Mouse (Mus musculus): Measurements from ENCODE around the gene Trappc1. TPM values are rescaled to one million over a fixed set of nuclear protein-coding genes. Genes with fewer than 3 reads are reported as not detected.
A peak's percentile ranks its signal among the peaks of the same experiment; 100 is the strongest.

Gene Trappc1
- polyA plus RNA-seq, 1 experiment from 2014 or later, result 171 TPM

DNA sequence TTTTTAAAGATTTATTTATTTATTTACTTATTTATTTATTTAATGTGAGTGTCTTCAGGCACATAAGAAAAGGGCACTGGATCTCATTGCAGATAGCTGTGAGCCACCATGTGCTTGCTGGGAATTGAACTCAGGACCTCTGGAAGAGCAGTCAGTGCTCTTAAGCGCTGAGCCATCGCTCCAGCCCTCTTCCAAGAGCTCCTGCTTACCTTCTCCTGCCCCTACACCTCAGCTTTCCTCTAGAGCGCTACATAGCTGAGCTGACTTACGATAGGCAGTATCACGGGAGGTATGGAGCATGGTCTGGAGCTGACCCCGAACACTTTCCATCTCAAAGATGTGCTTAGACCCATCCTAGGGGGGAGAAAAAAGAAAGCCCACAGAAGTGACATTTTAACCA, 2.2 kb upstream of the Trappc1 start:
- Histone ChIP-seq H3K27me3 (ENCODE audit: insufficient read depth, low read length) (no peaks in the 10 kb centered on the region), H3K9ac (ENCODE audit: low read depth, low read length) (no peak overlapping the region), H3K27ac (no peak overlapping the region), H3K4me2 (ENCODE audit: low read length) (0 out of 2 replicates have a peak overlapping the region, but pooled peaks have one; percentile 90), H3K36me3 (ENCODE audit: insufficient read depth, low read length) (peaks cover 7% of the 10 kb centered on the region; the same call in 1 of the 2 replicates), H3K9me3 (replicated peaks; ENCODE audit: low read length) (no peaks in the 10 kb centered on the region), H3K4me3 (replicated peaks; ENCODE audit: low read depth, low read length) (no peak overlapping the region), H3K4me1 (replicated peaks; ENCODE audit: insufficient read depth, low read length) (peaks cover 23% of the 10 kb centered on the region)
- WGBS, result 93% methylated on average over 6 of the region's 6 CpGs
- no peak for DNase-seq (ENCODE audit: low spot score)
- TF ChIP-seq CTCF (IDR thresholded peaks at IDR 0.05; ENCODE audit: low read depth), result no peak
- no peak for ATAC-seq (replicated peaks; ENCODE audit: low FRiP score, low read depth)

DNA sequence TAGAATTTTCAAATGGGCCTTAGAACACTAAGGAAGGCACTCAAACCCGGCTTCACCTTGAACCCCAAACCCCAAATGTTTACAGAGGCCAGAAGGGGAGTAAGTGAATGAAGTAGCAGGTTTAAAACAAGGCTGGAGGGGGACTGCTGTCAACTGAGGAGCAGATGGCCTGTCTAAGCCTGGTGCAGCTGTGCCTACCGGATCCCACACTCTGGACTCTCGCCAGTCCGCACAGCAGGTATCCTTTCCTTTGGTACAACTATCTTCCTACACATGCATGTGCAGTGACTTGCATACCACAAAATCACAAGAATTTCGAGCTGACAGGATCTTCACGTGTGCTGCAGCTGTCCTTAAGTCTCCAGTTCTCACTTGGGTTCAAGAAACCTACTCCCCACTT, 1.8 kb upstream of the Trappc1 start:
- Histone ChIP-seq H3K4me1 (replicated peaks; ENCODE audit: insufficient read depth, low read length) (peaks cover 25% of the 10 kb centered on the region), H3K9me3 (replicated peaks; ENCODE audit: low read length) (no peaks in the 10 kb centered on the region), H3K36me3 (ENCODE audit: insufficient read depth, low read length) (peaks cover 7% of the 10 kb centered on the region; the same call in 1 of the 2 replicates), H3K9ac (ENCODE audit: low read depth, low read length) (peak overlapping the region; percentile 76; the same call in 1 of the 2 replicates), H3K27ac (no peak overlapping the region), H3K4me2 (ENCODE audit: low read length) (peak overlapping the region; percentile 90), H3K27me3 (ENCODE audit: insufficient read depth, low read length) (no peaks in the 10 kb centered on the region), H3K4me3 (replicated peaks; ENCODE audit: low read depth, low read length) (0 out of 2 replicates have a peak overlapping the region, but pooled peaks have one; percentile 54)
- no peak for TF ChIP-seq CTCF (IDR thresholded peaks at IDR 0.05; ENCODE audit: low read depth)
- ATAC-seq (replicated peaks; ENCODE audit: low FRiP score, low read depth) (no peak), DNase-seq (ENCODE audit: low spot score) (no peak)
- WGBS, result 67% methylated on average over 6 of the region's 6 CpGs

DNA sequence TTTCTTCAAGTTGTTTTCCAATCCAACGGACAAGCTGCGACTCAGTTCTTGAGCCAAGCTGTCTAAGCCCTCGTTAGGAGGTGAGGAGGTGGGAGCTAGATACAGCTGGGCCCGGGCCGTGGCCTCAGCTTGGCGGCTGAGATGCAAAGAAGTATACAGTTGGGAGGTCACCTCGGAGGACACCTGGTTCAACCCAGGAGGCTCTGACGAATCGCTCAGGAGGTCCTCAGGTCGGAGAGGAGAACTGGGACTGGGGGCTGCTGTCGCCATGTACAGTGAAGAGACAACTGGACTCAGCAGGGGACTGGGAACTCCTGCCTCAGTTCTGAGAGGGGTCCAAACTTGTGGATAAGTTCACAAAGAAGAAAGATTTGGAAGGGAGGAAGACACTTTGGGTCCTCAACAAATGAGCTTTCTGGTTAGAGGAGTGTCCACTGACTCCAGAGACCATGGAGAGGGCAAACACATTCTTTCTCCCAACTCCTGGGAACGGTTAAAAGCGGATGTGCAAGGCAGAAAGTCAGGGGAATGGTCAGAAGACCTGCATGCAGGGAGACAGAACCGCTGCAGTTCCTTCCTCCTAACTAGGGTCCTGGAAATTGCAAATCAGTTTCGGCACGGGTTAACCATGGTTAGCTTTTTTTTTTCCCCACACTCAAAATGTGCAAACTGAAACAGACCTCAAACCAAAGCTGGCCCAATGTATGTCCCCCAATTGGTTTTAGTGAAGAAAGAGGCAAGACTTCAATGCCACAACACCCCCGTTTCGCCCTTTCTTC, 898 bp upstream of the Trappc1 start:
- DNase-seq (ENCODE audit: low spot score) (peak; percentile 33), ATAC-seq (replicated peaks; ENCODE audit: low FRiP score, low read depth) (no peak)
- peaks cover 3% of the 10 kb centered on the region; the same call in 1 of the 2 replicates for H3K36me3 ChIP-seq (ENCODE audit: insufficient read depth, low read length)
- H3K4me2 ChIP-seq (ENCODE audit: low read length), result peak overlapping the region; percentile 90
- H3K9me3 ChIP-seq (replicated peaks; ENCODE audit: low read length), result no peaks in the 10 kb centered on the region
- H3K9ac ChIP-seq (ENCODE audit: low read depth, low read length), result peak overlapping the region; percentile 76
- H3K4me3 ChIP-seq (replicated peaks; ENCODE audit: low read depth, low read length), result peak overlapping the region; percentile 54
- 9% methylated on average over 18 of the region's 18 CpGs for WGBS
- peaks cover 26% of the 10 kb centered on the region for H3K4me1 ChIP-seq (replicated peaks; ENCODE audit: insufficient read depth, low read length)
- peak overlapping the region; percentile 76; the same call in 1 of the 2 replicates for H3K27ac ChIP-seq
- H3K27me3 ChIP-seq (ENCODE audit: insufficient read depth, low read length), result no peaks in the 10 kb centered on the region
- no peak for TF ChIP-seq CTCF (IDR thresholded peaks at IDR 0.05; ENCODE audit: low read depth)

DNA sequence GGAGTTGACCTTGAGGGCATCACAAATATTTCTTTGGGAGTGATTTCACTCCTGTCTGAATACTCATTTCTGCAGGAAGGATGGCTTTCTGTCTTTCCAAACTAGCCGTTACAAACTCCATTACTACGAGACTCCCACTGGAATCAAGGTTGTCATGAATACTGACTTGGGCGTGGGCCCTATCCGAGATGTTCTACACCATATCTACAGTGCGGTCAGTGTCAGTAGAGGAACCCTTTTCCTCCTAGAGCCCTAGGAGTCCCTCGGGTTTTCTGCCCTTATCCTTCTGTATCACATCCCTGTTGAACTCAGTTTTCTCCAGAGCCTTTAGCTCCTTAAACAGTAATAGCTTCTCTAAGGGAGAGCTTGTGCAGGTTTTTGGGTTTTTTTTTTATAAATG, 969 bp downstream of the Trappc1 start:
- no peak for TF ChIP-seq CTCF (IDR thresholded peaks at IDR 0.05; ENCODE audit: low read depth)
- Histone ChIP-seq H3K27me3 (ENCODE audit: insufficient read depth, low read length) (no peaks in the 10 kb centered on the region), H3K9ac (ENCODE audit: low read depth, low read length) (peak overlapping the region; percentile 69), H3K27ac (no peak overlapping the region), H3K9me3 (replicated peaks; ENCODE audit: low read length) (no peaks in the 10 kb centered on the region), H3K4me1 (replicated peaks; ENCODE audit: insufficient read depth, low read length) (peaks cover 26% of the 10 kb centered on the region), H3K4me3 (replicated peaks; ENCODE audit: low read depth, low read length) (peak overlapping the region; percentile 54; the same call in 1 of the 2 replicates), H3K36me3 (ENCODE audit: insufficient read depth, low read length) (no peaks in the 10 kb centered on the region), H3K4me2 (ENCODE audit: low read length) (peak overlapping the region; percentile 90)
- DNase-seq (ENCODE audit: low spot score) (no peak), ATAC-seq (replicated peaks; ENCODE audit: low FRiP score, low read depth) (no peak)
- WGBS, result 81% methylated on average over 6 of the region's 6 CpGs

DNA sequence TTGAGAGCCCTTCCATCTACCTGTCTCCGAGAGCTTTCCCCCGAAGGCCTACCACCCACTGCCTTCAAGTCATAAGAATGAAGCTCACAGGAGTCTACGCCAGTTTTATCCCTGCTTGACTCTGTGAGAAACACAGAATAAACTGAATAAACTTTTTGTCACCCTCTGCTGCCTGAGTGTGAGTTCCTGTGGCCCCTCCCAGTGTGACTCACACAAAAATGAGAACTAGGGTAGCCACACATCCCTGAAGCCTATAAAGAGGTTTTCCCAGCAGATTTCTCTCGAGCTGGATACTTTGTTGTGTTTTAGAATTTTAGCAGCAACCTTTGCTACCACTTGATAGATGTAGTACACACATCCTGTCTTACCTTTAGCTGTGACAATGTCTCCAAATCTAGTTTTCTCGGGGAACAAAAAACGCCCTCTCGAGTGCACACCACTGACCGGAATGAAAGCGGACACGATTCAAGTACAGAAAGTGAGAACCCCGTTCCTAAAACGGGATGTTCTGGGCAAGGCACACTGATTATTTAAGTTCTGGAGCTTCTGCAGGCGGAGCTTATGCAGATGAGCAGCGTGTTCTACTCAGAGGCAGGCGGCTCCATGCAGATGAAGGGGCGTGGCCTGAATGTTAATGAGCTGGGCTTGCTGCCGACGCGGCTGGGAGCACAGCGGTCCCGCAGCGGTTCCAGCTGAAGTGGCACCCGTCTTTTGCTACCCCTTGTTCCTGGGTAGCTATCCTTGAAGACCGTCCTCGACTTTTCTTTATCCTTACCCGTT, 2.0 kb downstream of the Trappc1 start, which contains the start of gene Kcnab3:
Gene Kcnab3, plus strand, starts transcription at position 631 of the 780 bp plus-strand sequence.
- Histone ChIP-seq H3K9ac (ENCODE audit: low read depth, low read length) (peak within 1 kb of the TSS; percentile 59), H3K27me3 (ENCODE audit: insufficient read depth, low read length) (no peaks in the 10 kb centered on the region), H3K4me1 (replicated peaks; ENCODE audit: insufficient read depth, low read length) (peaks cover 27% of the 10 kb centered on the region), H3K4me3 (replicated peaks; ENCODE audit: low read depth, low read length) (peak within 1 kb of the TSS; percentile 49), H3K36me3 (ENCODE audit: insufficient read depth, low read length) (no peaks in the 10 kb centered on the region), H3K4me2 (ENCODE audit: low read length) (peak within 1 kb of the TSS; percentile 96), H3K27ac (no peak within 1 kb of the TSS; the same call in 1 of the 2 replicates), H3K9me3 (replicated peaks; ENCODE audit: low read length) (no peaks in the 10 kb centered on the region)
- 11% methylated on average over 26 of the region's 26 CpGs for WGBS
- ATAC-seq (replicated peaks; ENCODE audit: low FRiP score, low read depth) (peak; percentile 55), DNase-seq (ENCODE audit: low spot score) (peak; percentile 98)
- TF ChIP-seq CTCF (IDR thresholded peaks at IDR 0.05; ENCODE audit: low read depth), result no peak; the same call in 1 of the 2 replicates

All from kidney, postnatal 0 days (tissue).